Mouse (Mus musculus): ENCODE results near the gene Slc26a10.

The Slc26a10 gene

DNA sequence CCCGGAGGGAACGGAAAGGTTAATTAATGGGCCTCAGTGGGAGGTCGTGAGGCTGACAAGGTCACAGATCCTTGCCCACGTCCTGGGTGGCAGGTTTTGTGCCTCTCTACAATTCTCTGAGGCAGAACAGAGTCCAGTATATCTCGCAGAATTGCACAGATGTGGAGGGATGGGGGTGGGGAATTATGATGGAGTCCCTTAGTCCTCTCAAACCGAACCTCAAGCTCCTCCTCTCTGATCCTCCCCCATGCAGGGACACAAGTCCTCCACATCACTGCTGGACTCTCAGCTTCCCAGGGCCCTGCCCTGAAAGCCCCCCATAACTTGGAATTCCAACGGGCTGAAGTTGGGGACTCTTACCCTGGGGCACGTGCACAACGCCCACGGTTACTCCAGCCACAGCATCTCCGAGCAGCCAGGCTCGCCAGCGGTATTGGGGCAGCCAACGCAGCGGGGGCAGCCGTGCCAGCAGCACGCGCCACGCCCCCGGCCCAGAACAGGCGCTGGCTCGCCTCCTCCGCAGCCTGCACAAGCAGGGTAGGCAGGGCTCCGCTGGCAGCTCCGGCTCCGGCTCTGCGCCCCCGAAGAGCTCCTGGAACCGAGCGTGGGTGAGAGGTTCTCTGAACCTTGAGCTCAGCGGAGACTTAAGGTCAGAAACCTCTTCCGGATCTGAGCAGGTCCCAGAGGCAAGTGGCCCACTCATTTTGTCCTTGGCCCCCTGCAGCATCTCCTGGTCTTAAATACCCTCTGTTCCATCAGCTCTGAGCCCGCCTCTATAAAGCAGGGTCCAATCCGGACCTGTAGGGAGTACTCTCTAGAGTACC is at the start of gene Slc26a10:
Gene Slc26a10 (minus strand): TSS at position 775 of the 824 bp plus-strand sequence.
- DNase-seq, result no peak

- peak; percentile 51 to 74 for DNase-seq
These were observed 48.5 kb upstream of the Slc26a10 start for GRCm38 (mm10) chr10:127228897-127229296.

GRCm38 (mm10) chr10:127227163-127227562 is 46.7 kb upstream of the Slc26a10 start:
- no peak for DNase-seq

DNA sequence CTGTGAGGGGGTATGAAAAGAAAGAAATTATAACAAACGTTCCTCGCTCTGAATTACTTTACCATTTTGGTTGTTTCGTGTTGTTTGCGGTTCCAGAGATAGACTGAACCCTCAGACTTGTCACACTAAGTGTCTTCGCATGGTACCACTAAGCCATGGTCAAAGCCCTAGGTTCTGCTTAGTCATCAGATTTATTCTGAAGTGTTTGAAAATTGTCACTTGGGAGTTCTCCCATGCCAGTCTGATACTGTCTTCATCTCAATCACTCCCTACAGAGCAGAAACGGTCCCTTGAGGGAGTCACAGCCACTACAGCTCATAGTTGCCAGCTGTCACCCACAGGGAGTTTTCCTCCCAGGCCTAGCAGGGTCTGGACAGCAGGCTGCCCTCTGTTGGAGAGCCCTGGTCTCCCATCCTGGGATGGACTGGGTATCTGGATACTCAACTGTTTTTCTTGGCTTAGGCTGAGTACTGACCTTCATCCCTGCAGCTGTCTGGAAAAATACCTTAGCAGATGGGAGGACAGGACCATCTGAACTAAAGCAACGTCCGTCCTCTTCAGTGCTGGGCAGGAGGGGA is 46.0 kb upstream of the Slc26a10 start:
- peak; percentile 24 to 67 for DNase-seq

GRCm38 (mm10) chr10:127225732-127226131 is 45.3 kb upstream of the Slc26a10 start:
- no peak for DNase-seq

DNA sequence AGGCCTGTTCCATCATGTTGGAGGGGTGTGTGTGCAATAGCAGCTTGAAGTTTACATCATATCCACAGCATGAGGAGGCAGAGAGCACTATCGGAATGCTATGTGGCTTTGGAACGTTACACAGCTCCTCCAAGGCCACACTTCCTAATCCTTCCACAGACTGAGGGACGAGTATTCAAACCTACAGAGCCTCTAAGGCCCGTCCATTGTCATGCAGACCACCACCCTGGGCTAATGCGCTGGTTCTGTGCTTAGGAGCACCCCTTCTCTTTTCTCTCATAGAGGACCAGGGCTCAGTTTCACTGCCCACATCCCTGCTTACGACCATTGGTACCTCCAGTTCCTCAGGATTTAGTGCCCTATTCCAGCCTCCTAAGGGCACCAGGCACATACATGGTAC is 44.8 kb upstream of the Slc26a10 start:
- DNase-seq, result no peak

GRCm38 (mm10) chr10:127218339-127218738 is 37.9 kb upstream of the Slc26a10 start:
- no peak for DNase-seq

DNA sequence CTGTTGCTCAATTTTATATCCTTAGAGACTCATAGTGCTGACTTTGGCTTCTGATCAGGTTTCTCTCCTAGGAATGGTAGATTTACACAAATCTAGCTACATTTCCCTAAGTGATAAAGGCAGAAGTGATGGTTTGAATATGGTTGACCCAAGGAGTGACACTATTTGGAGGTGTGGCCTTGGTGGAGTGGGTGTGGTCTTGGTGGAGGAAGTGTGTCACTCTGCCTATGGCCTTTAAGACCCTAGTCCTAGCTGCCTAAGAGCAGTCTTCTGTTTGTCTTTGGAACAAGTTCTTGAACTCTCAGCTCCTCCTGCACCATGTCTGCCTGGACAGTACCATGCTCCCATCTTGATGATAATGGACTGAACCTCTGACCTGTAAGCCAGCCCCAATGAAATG is 36.7 kb upstream of the Slc26a10 start:
- DNase-seq, result no peak

GRCm38 (mm10) chr10:127216456-127216855 is 36.0 kb upstream of the Slc26a10 start:
- no peak for DNase-seq

- DNase-seq, result no peak
These were observed 34.0 kb upstream of the Slc26a10 start for GRCm38 (mm10) chr10:127214422-127214803.

- no peak for DNase-seq
These were observed 33.4 kb upstream of the Slc26a10 start for GRCm38 (mm10) chr10:127213704-127214421.

DNA sequence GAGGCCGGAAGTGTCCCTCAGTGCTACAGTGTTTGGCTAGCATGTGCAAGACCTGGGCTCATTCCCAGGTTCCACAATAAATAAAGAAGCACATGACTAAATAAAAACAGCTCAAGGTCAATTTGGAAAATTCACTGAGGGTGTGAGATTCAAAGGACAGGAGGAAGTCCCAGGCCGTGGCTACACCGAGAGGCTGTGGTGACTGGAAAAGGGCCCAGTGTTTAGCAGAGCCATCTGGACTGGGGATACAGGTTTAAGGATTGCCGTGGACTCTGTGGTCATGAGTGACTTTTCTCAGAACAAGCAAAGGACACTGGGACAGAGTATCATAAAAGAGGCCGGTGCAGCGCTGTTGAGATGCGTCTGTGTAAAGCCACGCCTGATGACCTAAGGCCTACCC is 32.8 kb upstream of the Slc26a10 start:
- no peak for DNase-seq

- DNase-seq, result peak; percentile 94 to 97
These were observed 31.0 kb upstream of the Slc26a10 start, which contains the start of gene Pip4k2c for GRCm38 (mm10) chr10:127211414-127211854. Gene Pip4k2c, minus strand, starts transcription at chr10:127211585.

DNA sequence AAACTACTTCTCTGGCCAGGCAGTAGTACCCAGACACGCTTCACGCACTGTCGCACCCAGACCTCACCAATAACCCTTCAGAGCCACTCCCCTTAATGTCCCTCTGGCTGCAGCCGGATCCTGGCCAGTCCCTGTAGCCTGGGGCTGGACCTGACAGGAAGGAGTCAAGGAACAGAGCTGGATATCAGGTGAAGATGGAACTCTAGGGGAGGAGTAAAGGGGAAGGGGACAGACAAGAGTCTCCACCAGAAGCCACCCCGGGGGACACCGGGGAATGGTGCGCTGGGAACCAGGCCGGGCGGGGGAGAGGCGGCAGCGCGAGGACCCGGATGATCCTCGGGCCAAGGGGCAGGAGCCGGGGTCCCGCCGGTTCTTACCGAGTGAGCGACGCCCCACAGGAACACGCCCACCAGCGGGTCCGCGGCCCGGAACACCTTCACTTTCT is 30.5 kb upstream of the Slc26a10 start:
- DNase-seq, result peak; percentile 86 to 91

DNA sequence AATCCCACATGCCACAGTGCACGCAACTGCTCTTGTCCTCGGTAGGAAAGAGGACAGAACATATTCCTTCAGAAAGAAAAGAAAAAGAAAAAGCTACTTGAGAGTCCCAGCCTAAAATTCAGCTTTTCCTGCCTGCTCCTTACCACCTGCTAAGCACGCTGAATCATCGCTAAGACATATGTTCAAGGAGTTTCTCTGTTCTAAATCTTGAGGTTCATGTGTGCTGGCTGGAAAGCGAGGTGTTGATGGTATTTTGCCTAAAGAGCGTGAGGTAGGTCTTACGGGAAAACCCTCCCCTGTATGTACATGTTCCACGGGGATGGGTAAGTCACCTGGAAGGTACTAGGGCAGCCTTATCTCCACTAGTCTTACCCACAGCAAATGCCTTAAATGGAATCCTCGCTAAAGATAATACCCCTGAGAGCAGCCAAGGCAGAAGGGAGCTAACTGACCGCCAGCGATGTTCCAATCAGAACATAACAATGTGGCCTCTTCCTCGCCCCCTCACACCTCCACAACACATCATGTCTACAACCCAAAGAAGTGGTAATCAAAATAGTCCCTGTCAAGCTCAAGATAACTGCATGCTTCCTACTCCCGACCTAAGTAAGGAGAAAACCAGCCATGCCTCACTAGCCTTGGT is 29.6 kb upstream of the Slc26a10 start:
- no peak for DNase-seq

GRCm38 (mm10) chr10:127208921-127209320 is 28.5 kb upstream of the Slc26a10 start:
- no peak for DNase-seq

GRCm38 (mm10) chr10:127205373-127205772 is 24.9 kb upstream of the Slc26a10 start:
- no peak for DNase-seq

DNA sequence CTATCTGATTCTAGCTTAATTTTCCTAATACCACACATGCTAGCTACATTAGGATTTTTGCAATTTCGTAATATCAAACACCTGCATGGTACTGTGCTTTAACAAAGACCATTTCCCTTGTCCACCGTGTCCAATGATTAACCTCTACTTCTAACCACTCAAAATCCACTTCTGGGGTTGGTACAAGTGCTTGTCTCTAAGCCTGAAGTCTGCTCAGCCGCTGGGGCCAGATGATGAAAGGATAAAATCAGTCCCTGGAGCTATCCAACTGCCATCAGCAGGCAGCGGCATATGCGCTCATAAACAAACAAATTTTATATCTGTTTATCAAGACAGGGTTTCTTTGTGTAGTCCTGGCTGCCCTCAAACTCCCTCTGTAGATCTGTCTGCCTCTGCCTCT is 24.1 kb upstream of the Slc26a10 start:
- DNase-seq, result no peak

DNA sequence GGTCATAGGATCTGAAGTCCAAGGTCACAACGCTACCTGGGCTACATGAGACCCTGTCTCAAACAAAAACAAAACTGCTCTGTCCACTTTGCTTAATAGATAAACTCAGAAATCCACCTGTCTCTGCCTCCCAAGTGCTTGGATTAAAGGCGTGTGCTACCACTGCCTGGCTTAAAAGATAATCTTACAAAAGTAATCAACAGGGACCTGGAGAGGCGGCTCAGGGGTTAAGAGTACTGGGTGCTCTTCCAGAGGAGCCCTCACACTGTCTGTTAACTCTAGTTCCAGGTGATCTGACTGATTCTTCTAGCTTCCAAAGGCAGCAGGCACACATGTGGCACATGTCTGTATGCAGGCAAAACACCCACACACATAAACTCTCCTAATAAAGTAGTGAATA is 22.7 kb upstream of the Slc26a10 start:
- DNase-seq, result no peak

DNA sequence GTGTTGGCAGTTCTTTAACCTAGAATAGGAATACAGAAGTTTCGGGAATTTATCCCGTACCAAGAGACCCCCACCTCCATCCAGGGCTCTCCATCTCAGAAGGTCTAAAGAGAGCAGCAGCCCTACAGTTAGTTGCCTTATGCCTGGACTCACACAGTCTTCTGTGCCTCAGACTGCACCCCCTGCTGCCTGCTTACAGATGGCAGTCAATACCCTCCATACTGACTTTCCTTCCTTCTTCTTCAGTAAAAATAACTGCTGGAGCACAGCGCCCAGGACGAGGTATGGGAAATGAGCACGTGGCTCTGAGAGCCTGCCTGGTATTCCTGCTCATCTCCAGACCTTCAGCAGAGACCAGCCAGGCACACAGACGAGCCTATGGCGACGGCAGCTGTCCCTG is 19.8 kb upstream of the Slc26a10 start:
- no peak for DNase-seq

- DNase-seq, result no peak
These were observed 19.0 kb upstream of the Slc26a10 start for GRCm38 (mm10) chr10:127199474-127199873.

GRCm38 (mm10) chr10:127199068-127199467 is 18.6 kb upstream of the Slc26a10 start:
- no peak for DNase-seq

- DNase-seq, result peak in 1 of 2 experiments; percentile 50
These were observed 18.0 kb upstream of the Slc26a10 start for GRCm38 (mm10) chr10:127198492-127198891.
